Mouse (Mus musculus): Measurements from ENCODE around the gene Adamts6.

Gene Adamts6

DNA sequence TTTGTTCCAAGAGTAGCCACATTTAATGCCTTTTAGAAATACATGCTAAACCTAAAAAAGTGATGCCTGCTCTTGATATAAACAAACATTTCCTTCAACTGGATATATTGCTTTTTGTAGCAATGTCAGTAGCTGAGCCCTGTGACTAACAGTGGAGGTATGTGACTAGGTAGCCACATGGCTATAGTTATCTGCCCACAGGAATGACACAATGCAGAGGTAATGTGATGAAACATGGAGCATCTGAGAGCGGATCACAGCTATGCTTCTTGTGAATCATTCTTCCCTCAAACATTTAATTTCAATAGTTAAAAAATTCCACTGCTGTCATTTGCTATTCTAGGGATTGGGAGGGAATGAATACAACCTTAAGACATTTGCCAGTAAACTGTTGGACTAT is 172.7 kb downstream of the Adamts6 start:
- DNase-seq (ENCODE audit: low read depth, low spot score) = no peak

DNA sequence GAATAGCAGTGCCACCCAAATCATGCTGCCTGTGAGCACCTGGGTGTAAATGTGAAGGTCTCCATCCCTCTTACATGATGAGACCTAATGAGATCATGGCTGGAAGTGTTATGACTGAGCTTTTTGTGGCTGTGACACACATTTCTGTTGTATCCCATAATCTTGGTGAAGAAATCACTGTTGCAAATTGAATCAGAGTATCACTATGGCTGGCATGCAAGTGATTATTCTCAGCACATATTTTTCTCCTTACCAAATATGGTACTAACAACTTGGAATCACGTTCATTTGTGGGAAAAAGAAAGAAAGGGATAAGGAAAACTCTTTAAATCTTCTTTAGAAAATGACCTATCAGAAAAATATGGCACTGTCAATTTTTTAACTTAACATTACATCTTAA is 180.4 kb downstream of the Adamts6 start:
- DNase-seq (ENCODE audit: low read depth, low spot score) = no peak

DNA sequence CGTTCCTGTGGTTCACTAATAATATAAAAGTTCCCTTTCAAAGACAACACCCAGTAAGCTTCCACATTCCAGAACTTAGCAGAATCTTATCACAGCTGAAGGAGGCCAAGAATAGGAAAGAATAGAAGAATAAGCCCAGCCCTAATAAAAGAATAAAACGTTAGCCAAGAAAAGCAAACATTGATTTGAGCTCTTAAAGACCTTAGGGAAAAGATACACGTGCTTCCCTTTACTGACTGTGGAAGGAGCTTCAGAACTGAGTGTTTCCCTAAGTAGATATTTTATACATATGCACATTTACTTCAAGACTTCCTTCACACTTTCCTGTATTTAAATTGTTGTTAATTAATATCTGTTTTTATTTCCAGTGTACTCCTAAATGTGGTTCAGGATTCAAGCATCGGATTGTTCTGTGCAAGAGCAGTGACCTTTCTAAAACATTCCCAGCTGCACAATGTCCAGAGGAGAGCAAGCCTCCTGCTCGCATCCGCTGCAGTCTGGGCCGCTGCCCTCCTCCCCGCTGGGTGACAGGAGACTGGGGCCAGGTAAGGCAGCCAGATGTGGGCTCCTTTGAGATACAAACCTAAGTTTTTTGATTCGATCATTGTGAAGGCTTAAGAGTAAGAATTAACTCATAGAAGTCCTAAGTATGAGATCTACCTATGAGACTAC is 188.8 kb downstream of the Adamts6 start:
- no peak for DNase-seq (ENCODE audit: low read depth, low spot score)

DNA sequence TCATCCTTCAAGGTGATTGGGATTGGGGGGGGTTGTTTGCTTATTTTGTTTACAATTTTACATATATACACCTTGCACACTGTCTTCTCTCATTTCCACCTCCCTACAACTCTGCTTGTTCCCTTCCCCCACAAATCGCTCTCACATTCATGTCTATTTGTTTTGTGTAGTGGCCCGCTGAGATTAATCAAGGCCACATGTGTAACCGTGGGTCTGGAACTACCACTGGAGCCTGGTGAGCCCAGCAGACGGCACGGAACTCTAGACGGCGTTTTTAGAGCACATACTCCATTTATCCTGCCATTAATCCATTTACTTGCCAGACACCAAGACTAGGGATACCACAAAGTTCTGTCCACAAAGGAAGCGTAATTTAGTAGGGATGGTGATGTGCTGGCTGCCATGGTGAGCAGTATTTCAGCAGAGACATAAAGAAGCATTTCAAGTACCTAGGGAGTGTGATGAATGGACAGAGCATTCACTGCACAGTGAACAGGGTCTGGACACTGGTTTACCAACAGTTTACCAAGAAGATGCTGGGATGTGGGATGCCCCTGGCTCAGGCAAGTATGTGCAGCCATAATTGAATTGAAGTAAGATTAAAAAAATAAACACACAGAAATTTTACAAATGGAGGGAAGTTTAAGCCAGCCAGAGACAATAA is 194.9 kb downstream of the Adamts6 start:
- DNase-seq (ENCODE audit: low read depth, low spot score) = no peak

DNA sequence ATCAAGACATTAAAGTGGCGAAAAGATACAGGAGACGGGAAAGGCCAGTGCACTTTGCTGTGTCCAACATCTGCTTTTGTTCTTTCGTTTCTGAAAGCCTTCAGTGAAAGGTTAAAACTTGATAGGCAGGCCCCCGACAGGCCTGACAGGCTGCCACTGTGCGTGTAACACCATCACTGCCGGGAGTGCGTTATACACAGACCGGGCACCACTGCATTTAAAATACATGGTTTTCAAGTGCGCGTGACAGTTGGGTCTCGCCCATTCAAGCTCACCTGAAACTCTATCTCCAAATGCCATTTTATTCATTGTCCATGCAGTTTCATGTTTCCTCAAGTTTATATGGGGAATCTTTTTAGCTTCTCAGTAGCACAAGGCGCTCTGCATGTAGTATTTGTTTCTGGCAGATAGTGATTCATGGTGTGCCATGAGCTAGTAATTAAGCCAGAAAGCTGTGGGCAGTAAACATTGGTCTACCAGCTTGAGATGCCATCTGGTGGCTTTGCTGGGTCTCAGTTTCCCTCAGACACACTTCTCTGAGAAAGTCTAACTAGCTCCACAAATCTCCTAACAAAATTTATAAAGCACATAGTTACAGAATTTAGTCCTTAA is 195.6 kb downstream of the Adamts6 start:
- no peak for DNase-seq (ENCODE audit: low read depth, low spot score)

DNA sequence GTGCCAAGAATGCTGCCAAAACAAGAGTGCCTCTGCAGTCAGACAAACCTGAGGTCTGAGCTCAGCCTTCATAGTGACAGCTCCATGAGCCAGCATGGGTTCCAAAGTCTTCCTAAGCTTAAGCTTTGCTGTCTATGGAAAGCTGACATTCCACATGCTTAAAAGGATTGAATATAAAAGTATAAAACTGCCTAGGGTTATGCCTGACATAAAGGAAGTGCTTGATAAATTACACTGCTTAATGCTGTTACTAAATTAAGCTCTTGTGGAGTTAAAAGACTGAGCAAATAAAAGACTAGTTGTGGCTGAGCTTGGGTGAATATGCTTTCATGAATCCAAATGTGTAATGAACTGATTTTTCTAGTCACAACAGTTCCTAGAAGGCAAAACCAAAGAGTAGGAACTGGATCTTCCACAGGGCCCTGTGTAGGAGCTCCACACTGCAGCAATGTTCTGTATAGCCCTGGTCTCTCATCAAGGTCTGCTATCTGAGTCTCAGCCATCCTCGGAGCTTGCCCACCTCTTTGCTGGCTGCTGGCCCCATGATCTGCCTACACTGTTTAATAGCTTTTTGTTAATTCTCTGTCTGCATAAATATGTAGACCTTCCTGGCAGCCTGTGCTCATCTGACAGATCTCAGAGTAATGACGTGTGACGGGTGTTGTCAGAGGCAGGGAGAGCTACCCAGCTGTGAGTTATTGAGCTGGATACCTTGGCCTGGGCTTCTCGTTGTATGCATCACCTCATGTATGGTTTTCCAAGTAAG is 203.6 kb downstream of the Adamts6 start:
- no peak for DNase-seq (ENCODE audit: low read depth, low spot score)

DNA sequence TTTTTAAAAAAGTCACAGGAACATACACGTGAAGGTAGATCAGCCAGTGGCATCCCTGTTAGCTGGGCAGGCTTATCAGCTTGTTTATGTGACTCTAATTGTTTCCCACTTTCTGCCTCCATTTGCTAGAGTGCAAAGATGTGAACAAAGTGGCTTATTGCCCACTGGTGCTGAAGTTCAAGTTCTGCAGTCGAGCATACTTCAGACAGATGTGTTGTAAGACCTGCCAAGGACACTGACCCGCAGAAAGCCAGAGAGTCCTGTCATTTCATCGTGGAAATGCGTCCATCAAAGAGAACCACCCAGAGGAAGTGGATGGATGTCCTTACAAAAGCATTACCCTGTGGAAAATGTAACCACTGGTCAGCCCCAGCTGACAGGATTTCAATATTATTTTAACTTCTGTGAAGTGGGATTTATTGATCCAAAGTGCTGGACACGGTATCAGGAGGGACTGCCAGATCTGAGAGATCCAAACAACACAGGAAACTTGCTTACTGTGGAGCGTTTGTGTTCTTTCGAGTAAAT is 205.9 kb downstream of the Adamts6 start:
- no peak for DNase-seq (ENCODE audit: low read depth, low spot score)

DNA sequence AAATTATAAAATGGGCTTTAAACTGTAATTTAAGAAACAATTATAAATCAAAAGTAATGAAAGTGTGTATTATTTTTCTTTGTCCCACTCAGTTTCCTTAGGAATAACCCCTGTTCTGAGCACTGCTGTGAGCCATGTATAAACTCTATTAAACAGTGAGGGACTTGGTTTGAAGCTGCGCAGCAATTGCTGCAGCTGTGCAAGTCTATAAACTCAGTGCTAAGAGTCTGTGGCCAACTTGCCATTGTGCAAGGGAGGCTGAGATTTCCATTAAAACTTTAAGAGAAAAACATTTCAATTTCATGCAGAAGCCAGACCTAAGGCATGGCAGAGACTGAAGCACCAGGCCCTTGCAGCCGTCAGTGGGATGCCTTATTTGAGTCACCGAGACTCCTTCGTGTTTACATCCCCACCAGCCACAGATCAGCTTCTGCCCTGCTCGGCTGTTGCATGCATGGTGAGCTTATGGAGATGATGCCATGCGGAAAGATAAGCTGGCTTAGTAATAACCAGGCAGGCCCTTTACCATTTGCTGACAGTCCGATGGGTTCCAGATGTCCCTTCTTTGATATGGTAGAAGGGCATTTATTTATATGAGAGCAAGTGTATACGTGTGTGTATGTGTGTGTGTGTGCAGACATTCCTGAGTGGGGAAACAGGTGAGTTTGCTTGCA is 206.7 kb downstream of the Adamts6 start:
- no peak for DNase-seq (ENCODE audit: low read depth, low spot score)

DNA sequence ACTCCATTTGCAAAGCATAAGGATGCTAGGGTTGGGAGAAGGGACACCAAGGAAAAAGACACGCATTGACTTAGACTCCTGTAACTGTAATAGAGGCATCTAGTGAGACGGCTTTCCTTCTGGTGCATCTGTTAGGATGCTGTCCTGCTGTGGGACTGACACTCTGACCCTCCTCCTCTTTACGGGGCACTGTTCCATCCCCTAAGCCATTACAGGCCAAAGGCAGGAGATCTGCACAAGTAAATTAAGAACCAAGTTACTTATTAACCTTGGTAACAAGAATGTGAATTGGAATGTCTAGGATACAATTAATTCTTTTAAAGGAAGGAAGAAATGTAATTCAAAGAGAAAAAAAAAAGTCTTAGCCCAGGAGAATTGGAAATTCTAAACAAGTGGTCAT is 210.0 kb downstream of the Adamts6 start:
- no peak for DNase-seq (ENCODE audit: low read depth, low spot score)

DNA sequence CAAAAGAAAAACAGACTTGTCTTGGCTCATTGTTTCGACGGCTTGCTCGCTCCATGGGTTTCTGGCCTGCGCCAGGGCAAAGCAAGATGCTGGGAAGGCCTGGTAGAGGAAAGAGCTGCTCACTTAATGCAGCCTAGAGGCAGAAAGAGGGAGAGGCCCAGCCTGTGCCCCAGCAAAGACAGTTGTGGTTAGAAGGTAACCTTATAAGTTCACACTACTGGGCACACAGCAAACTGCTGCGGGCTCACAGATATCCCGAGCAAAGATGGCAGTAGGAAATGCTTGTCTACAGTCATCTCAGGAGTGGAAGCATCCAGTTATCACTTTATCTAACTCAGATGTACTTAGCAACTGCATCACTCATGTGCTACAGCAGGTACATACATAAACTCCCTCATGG is 211.0 kb downstream of the Adamts6 start:
- DNase-seq (ENCODE audit: low read depth, low spot score) = no peak

DNA sequence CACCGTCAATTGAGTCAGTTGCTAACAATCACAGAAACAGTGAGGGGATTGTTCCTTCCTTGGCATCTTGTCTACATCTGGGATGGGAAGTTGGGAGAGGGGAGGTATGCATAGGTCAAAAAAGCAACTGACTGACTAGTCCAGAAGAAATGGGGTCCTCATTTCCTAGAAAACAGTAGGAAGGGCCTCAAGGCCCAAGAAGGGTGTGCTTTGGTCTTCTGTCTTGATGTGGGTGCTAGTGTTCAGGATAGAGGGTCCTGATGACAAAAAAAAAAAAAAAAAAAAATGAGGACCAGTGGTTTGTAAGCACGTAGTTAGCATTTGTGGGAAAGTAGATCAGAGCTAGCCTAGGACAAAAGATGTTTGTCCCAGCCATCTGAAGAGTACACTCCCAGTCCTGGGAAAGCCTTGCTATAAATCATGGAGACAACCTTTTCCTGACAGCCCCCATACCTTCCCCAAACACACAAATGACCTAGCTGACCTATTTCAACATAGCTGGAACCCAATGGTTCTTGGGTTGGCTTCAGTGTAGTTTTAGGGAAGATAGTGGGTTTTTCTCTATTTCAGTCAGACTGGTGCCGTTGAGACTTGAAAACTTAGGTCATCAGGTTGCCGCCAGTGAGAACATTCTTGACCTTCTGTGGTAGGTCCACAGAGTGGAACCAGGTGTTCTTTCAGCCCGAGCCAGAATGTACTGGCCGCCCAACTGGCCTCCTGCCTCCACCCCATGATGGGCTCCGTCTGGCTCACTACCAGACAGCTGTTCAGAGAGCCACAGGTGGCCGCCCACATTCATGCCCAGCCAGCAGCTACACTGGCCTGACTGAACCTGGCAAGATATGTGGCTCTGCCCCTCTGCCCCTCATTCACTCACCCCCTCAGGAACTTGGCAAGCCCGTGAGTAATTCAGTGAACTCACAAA is 211.7 kb downstream of the Adamts6 start:
- no peak for DNase-seq (ENCODE audit: low read depth, low spot score)

DNA sequence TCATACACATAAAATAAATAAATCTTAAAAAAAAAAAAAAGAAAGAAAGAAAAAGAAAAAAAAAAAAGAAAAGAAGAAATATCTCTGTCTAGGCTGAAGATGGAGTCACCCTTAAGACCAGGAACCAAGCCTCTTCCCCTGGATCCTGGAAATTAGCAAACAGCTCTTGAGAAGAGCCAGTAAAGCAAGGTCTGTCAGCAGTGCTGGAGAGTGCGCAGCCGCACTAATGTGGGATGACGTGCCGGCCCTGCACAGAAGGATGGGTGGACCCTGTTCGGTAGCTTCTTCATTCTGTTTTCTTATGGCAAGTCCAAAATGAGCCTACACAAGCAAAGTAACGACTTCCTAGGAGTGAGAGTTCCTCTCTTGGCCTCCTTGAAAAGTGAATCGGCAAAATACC is 214.8 kb downstream of the Adamts6 start:
- no peak for DNase-seq (ENCODE audit: low read depth, low spot score)

DNA sequence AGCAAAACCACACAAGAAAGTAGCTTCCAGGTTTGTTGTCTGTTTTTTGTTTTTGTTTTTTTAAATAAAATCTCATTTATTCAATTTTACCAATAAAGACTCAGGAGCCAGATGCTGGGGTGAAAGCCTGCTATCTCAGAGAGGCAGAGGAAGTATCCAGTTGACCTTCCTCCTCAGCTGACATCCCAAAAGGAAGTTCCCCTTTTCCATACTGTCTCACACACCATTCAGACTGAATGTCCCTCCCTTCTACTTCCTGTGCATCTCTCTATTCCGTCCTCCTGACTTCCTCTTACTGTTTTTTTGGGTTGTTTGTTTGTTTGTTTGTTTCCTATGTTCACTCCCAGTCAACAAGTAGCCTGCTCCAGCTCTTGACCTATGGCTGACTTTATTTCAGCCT is 216.4 kb downstream of the Adamts6 start:
- DNase-seq (ENCODE audit: low read depth, low spot score) = no peak

DNA sequence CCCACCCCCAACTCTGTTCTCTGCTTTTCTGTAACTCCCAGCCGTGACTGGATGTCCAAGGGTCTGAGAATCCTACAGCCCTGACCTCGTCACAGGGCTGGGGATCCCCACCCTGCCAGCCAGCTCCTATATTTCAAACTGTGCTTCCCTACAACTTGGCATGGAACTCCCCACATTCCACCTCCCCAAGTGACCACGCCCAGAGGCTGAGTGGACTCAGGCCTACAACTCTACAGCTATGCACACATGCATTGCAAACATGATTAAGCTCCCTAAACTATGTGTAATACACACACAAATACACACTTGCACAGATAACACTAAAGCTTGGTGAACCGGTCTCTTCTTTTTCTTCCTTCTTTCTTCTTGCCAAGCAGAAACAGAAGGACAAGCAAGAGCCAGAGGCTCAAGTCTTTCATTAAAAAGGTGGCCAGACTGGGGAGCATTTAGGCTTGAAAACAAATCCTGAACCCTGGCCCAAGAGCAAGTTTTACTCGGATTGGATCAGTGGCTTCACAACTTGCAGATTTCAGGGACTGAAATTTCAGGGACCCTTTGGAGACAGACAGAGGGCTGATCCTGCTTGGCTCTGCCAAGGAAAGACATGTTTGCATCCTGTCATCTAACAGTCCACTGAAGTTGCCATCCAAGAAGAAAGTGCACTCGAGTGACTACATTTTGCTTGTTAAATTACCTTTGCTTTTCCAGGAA is 218.7 kb downstream of the Adamts6 start:
- no peak for DNase-seq (ENCODE audit: low read depth, low spot score)

DNA sequence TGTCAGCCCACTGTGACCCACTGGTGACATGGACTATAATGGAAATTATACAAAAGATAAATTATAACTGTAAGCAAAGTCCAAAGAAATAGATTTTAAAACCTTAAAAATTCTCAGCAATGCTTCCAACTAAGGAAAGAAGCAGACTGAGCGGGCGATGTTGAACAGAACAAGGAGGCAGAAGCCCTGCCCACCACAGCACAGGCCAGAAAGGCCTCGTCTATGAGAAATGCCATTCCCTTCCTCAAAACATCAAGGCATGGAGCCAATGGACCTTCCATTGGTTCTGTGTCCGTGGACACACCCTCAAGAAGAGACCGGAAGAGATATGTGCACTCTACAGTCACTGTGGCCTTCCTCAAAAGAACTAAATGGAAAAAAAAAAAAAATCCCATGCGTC is 220.0 kb downstream of the Adamts6 start:
- DNase-seq (ENCODE audit: low read depth, low spot score) = no peak

DNA sequence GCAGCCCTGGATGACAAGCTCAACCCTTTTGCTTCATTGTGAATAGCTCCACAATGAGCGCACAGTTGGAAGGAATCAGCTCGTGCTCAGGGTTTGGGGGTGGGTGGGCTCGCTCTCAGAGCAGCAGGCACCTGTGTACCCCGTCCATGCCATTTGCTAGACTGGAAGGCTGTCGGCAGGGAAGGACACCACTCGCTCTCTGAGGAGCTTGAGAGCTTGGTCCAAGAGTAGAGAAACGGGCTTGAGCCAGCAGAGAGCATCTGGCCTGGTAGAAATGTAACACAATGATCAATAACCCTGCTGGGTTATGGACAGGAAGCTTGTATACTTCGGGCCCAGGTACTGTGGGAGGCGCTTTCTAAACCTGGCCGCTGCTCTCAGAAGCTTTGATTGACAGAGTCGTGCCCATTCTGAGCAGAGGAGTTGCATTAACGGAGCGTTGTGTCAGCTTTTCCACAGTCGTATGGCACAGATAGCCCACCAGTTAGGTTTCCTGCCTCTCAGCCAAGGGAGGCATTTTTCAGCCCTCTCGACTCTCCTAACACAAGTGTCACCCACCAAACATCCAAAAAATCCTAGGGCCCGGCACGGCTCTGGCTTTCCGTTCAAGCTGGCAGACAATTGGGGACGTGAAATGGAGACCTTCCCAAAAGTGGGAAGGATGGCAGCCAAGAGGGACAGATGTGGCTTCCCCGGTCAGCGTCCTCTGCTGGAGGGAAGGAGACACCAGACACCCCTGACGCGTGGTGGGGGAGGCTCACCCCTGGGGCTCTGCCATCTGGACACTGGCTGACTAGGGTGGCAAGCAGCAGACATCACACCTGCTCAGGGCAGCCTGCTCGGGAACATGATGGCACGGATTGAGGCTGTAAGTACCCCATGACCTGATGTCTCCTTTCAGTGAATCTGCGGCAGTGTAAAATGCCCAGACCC is 222.2 kb downstream of the Adamts6 start:
- no peak for DNase-seq (ENCODE audit: low read depth, low spot score)

DNA sequence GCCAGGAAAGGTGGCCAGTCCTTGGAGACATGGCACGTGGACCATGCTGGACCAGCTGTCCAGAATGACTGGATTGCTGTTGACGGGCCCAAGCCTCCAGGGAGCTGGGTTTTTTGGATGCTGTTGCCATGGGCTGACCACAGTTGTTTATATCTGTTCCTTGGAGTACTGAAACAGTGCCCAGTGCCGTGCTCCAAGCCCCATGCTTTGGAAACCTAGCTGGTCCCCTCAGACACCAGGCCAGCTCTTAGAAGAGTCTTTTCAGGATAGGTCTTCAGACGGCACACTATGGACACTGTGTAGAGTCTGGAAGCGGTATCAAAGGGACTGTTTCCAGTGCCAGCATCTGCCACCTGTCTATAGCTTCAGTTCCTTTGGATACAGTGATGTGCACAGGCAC is 223.1 kb downstream of the Adamts6 start:
- no peak for DNase-seq (ENCODE audit: low read depth, low spot score)

DNA sequence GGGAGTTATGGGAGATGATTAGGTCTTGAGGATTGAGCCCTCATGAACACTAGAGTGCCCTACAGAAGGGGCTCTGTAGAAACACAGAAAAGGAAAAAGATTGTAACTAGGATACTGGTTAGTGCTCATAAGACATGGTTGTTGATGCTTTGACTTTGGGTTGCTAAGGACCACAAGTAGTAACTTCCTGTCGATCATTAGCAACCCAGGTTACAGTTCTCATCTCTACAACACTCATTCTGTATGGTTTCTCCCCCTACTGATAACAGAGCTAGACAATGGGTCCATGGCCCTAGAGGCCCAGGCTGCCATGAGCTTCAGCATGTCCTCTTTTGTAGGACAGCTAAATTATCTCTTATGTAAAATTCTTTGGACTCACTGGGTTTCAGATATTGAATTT is 227.4 kb downstream of the Adamts6 start:
- DNase-seq (ENCODE audit: low read depth, low spot score) = no peak

DNA sequence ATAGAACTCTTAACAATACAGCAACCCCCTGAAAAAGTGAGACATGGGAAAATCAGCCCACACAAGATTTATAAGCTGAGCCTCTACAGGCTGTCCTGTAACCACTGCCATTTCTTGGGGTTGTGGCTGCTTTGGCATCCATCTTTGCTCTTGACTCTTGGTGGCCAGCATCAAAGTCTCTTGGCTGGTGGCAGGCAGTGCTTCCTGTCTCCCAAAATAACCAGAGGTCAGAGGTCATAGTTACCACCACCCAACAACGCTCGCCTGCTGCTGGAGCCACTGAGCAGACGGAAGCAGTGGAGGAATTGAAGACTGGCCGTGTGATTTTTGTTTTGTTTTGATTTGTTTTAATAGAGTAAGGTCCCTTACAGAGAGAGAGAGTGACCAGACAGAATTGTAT is 228.5 kb downstream of the Adamts6 start:
- DNase-seq (ENCODE audit: low read depth, low spot score) = no peak

Data from telencephalon, adult 2 months (tissue).